Mouse (Mus musculus) ovary, postnatal 36 days (tissue): ENCODE measurements at regions not wholly inside any gene's neighbourhood (a gene's known extent, or its start where the extent isn't known, plus 50 kb on each side); places are given as distances from the start of the nearest gene placed in this dataset.

ENCODE experiments used
- DNase-seq: peaks from one replicate; pipeline ENCODE4 v3.0.0; 2022; ENCODE audit warnings: low spot score, mixed read lengths

DNA sequence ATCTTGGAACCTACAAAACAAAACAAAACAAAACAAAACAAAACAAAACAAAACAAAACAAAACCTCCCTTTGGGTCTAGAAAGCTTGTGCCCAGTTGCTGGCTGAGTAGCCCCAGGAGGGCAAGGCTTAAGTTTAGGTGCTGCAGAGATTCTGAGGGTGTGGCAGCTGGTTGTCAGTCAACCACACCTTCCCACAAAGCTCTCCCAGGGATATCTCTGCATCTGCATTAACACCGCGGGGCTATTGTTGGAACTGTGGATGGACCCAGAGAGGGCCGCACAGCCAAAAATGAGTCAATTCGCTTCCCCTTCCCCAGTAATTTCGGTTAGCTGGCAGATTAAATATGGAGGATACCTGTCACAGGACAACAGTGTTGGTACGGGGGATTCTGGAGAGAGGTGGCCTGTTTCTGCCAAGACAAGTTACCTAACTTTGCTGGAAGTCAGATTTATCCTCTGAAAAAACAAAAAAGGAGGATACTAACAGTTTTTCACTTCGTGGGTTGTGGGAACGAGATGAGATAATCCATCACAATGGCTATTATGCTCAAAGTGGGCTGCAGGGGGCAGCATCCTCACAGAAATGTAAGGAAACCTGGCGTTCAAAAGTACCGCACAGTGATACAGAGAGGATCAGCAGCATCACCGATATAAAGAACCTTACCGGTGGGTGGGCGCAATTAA is 96.7 kb downstream of the 1500009L16Rik start:
- DNase-seq, result peak; percentile 68

DNA sequence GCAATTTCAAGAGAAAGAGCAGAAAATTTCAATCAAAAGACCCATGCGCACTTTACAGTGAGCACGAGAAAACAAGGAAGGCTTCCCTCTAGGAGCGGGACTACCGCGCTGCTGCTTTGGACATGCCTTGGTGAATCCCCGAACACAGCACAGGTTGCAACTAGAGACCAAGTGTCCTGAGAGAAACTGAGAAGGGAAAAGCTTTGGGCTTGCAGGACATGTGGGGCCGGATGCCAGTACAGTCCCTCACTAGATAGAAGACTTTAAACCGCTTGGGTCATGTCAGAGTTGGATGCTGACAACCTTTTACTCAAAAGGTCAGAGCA is 97.2 kb downstream of the 1500009L16Rik start:
- DNase-seq, result no peak

DNA sequence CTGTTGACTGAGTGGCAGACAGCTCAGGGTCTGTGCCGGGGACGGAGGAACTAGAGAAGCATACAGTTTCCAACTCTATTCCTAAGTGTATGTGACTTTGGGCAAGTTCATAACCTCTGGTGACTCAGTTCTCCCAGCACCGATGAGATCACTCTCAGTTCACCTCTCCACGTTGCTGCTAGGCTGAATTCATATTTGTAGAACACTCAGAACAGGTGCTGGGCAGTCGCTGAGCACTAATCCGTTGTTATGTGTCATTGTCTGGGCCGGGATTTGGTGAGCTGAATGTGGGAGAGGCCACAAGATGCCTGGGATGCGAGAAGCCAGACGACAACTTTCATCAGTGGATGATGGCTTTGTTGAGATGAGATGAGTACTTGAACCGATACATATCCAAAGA is 98.4 kb downstream of the 1500009L16Rik start:
- no peak for DNase-seq

DNA sequence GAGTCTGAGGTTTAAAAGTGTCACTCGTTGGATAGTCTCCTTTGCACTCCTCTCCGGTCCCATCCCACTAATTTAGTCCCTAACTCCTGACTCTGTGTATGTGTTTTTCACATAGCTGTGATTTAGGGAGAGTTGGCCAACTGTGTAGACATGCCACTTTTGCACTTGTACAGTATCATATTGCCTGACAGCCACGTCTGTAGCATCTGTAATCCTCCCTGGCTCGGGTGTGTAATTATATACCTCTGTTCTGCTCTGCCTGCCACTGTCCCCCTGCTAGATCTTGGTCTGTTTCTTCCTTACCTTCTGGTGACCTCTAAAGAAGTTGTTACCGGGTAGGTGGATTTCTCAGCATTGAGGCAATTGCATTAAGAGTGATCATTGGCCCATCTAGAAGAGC is 103.4 kb downstream of the 1500009L16Rik start:
- DNase-seq, result no peak

DNA sequence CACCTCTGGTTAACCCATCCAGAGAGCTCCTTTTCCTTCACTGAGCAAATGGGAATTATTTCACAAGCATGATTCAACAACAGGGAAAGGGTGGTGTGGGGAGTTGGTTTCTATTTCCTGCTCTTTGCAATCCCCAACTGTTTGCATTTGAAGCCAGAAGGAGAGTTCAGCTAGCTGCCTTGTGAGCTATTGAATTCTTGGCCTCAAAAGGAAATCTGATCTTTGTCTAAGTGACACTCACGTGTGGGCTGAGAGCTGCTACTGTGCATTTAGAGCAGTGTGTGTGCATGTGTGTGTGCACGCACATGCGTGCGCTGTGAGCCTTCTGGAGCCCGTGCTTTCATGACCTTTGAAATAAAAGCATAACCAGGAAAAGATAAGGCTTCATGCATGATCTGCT is 113.7 kb downstream of the 1500009L16Rik start:
- DNase-seq, result no peak

DNA sequence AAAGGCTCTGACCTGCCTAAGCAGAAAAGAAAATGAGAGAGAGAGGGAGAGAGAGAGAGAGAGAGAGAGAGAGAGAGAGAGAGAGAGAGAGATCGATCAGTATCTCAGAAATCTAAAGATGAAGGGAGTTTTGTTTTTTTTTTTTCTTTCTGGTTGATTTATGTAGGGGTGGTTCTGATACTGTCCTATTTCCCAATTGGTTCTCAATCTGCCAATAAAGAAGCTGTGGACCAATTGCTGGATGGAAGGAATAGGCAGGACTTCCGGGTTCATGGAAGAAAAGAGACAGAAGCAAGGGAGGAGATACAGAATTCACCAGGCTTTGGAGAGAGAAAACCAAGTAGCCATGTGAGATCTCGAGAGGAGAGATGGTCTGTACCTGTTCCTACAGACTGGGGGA is 117.6 kb downstream of the 1500009L16Rik start:
- no peak for DNase-seq

DNA sequence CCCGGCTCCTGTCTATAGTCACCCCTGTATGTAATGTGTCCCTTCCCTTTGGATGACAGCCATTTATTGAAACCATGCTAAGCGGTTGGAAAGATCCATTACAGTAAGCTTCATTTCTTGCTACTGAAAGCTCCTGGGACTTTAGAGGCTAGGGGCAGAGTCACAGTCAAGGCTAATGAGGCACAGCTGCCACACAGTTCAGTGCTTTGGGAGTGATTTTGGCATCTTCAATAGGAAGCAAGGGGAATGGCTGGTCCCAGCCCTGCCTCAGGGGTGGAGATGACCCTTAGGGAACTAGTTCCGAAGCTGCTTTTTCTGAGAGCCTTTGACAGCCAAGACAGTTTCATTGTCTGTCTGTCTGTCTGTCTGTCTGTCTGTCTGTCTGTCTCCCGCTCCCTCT is 128.2 kb downstream of the 1500009L16Rik start:
- no peak for DNase-seq

DNA sequence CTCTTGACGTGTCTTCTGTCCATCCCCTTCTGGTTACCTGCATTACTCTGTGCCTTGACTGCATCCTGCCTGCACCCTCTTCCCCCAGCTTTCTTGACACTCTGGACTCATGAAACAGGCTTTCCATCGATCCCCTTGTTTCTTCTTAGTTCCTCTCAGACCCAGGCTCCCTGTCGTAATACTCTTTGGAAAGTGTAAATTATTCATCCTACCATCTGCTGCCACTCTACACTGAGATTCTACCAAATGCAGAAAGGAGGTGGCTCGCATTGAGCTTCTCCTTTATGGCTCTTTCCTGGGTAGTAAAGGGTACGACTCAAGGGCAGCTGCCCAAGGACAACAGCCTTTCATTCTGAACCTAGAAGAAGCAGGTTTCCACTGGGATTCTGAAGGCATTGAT is 129.5 kb downstream of the 1500009L16Rik start:
- no peak for DNase-seq

DNA sequence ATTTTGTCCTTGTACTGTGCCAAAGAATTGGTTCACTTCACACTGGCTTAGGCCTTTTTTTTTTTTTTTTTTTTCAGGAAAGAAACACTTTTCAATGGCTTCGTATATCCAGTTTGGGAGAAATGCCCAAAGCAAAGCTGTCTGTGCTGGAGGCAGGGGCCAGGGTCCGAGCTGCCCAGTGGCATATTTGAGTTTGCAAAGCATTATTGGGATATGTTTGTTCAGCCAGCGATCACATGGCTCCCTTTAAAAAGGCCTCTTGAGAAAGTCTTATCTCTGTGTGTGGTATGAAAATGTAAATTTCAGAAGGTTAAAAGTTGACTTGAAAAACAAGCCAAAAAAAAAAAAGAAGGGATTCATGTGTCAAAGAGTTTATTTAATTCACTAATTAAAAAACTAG is 130.1 kb downstream of the 1500009L16Rik start:
- no peak for DNase-seq

DNA sequence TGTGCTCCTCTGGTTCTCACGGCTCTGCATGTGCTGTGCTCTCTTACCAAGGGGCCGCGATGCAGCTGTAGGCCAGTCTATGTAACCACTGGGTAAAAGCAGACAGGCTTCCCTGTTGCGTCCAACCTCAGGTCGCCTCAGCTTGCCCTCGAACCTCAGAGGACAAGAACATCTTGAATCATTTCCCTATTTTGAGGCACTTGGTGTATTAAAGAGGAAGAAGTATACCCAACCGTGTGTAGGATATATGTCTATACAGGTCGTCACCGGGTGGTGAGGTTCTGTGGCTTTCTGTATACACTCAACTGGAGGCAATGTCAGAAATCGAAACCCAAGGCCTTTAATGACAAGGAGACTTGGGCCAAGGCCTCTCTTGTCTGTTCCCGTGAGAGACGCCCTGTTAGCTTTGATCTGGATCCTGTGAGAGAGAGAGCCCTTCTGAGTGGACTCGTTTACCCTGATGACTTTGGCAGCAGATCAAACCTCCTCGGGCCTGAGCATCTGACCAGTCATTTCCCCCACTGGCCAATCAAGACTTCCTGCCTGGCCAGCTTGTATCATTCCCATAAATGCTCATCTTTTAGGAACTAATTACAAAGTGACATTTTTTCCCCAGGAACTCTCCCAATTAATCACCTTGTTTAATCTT is 135.3 kb downstream of the 1500009L16Rik start:
- DNase-seq, result no peak

DNA sequence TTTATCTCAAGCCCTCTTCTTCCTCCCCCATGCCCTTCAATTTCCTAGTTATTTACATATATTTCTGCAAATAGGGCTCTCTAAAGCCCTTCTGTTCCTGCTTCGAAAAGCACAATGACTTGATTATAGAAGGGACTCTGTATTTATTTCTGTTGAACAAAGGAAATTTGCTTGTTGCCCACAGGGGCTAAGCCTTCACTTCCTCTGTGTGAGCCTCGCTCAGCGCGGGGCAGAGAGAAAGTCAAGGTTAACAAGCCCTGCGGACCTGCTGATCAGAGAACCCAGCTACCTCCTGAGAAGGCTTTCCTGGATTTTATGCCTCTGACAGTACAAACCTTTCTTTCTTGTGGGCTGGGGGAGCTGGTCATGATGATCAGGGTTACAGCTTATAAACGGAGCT is 136.0 kb downstream of the 1500009L16Rik start:
- no peak for DNase-seq

DNA sequence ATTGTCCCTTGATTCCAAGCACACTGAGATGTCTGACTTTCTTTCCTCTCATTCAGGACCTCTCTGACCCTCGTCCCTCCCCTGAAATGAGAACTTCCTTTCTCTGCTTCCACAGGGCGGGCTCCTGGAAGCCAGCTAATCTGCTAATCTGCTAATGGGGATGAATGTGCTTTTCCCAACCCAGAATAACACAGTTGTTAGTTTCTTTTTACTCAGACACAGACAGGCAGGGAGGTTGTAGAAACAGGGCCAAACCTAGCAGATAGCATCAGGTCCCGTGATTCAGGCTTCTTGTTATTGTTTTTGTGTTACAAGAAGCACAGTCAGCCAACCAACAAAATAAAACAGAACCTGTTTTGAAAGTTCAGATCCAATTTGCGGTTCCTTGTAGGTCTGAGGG is 137.0 kb downstream of the 1500009L16Rik start:
- DNase-seq, result no peak

DNA sequence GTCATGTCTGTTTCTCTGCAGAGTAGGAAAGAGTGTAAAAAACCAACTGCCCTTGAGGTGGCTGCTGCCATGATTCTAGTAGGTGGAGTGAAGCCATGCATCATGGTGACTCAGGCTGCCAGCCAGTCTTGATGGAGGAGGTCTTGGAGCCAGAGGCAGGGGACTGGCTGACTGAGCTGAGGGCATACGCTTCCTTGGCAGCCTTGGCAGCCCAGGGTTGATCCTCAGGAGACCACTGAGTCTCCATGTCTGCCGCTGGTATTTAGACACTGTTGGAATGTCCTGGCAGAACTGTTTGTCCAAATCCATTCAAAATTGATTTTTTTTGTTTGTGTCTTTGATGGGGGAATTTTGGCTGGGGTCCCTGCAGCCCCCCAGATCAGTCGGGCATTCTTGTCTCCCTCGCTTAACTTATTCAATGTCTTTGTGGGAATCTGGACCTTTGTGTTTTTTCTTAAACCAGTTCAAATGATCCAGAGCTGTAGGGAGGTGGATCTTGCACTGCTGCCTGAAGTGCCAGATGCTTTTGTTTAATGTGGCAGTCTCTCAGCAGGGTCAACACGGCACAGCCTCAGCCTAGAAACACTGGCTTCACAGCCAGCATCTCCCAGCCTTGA is 139.0 kb downstream of the 1500009L16Rik start:
- DNase-seq, result no peak

DNA sequence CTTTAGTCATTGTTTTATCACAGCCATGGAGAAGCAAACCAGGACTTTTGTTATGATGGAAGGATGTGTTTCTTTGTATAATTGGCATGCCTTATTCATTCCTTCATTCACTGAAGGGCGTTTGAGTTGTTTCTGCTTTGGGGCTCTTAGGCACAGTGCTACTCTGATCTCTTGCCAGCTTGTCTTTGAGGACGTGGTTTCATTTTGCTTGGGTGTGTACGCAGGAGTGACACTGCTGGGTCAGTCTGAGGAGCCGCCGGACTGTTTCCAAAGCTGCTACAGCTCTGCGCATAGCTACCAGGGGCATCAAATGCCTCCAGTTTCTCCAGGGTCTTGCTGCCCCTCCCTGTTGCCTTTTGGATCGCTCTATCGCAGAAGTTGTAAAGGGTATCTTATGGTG is 141.9 kb downstream of the 1500009L16Rik start:
- no peak for DNase-seq

DNA sequence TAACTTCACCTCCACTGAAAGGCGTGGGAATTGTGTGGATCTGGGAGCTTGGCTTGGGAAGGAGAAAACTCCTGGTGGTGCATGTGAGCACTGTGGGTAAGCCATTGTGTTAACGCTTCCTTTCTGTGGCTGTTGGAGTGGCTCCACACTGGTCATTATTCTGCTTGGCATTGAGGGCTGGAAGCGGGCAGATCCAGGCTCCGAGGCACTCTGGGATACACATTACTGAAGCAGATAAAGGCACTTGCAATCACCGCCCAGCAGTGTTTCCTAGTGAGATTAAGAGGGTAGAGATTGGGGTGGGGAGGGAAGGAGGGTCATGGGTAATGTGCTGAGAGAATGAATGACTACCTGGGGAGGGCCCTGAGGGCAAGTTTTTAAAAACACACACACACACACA is 143.3 kb downstream of the 1500009L16Rik start:
- DNase-seq, result no peak

DNA sequence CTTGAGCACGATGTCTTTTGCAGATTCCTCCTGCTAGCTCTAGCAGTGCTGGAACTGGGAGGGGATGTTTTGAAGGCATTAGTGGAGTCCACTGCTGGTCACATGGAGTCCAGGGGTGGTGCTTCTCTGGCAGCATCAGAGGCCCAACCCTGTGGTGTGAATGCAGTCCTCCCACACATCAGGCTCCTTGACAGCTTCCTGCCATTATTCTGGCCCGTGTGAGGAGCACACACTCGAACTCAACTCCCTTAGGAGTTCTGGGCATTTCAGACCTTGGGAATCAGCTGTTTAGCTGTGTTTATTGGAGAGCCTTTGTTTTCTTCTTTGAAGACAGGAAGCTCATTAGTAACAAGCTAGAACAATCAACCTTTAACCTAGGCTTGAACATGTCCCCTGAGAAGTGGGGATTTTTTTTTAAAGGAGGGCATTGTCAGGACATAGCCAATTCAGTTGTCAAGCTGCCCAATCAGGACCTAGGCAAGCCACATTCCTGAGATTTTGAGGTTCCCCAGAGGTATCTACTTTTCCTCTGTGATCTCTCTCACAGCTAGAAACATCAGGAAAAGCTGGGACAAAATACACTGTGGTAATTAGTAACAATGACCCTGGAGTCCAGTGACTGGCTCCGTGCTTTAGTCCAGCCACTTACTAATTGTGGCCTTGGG is 149.2 kb downstream of the 1500009L16Rik start:
- no peak for DNase-seq

DNA sequence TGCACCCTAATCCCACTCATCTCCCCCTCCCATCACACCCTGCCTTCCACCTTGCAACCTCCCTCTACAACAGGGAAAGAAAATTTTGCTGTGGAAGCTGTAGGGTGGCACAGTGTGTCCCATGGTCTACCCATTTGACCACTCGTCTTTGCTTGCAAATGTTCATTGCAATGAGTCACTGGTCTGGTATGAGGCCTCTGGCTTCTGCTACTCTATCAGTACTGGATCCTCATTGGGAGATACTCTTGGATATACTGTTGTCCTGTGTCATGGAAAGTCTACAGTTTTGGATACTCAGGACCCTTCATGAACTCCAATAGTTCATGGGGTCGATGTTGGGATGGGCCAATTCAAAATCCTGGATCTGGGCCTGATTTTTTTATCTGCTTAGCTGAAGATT is 156.1 kb downstream of the 1500009L16Rik start:
- no peak for DNase-seq

DNA sequence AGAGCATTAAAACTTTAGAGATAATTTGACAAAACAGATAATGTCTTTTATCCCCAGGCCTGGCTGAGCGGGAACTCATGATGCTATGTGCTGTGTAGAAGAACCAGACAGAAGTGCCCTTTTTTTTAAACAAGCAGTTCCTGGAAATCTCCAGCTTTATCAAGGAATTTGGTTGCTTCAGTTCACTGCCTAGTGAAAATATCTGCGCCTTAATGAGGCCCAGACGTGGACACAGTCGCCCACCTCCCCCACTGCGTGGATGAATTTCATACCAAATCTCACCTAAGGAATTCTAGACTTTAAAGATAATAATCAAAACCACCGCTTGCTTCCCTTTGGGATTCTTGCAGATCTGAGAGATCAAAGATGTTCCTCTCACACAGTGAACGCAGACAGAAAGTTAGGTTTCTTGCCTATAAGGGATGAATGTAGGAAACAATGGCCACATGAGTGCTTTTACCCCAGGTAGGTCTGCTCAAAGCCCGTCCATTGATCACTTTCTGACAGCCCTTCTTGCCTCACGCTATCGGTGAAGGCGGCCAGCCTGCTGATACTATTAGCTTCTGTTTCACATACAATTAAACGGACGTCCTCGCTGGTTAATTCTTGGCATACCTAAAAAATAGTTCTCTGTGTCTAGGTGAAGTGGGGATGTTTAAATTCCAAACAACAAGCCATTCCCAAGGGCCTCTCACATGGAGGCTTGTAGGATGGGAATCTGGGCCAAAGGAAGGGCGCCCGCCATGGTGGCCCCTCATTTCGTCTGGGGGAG is 159.6 kb downstream of the 1500009L16Rik start:
- DNase-seq, result no peak

DNA sequence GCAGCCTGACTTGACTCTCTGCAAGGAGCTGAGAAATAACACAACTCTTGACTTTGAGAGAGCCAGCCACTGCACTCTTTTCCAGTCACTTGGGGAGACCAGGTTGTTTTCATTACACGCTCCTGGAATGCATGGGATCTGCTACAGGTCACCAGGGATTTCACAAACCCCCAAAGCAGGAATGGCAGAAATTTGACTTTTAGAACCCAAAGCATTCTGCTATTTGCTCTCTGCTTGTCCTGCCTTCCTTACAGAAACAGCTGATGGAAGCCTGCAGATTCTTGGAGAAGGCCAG is 160.2 kb downstream of the 1500009L16Rik start:
- DNase-seq, result no peak

DNA sequence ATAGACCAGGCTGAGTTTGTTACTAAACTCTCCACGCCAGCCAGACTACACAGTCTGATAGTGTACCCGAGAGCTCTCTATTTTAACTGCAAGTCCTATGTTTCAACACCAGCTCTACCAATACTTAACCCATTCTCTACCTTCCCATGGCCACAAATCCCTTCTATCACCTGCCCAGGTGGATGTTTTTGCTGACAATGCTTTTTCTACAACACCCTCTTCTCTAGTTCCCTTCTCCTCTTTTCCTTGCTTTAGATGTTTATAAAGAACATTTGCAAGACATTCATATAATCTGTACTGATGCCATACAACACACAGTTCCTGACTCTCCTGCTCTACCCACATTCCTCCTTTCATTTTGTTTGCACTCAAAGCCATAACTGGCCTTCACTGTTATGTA is 161.9 kb downstream of the 1500009L16Rik start:
- no peak for DNase-seq

DNA sequence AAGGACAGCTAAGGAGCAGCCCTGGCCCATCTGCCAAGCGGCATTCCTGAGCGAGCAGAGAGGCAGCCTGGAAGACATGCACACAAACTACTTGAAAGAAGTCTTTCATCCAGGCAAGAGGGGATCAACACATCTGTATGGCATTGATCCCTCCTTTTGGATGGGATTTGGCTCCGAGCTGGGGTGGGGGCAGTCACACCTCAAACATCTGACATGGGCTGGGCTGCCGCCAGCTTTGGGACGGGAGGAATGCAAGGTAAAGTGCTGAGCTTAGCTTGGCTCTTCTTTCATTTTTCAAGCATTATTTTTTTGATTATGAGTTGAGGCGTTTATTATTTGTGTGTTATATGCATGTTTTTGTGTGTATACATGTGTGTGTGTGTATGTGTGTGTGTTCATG is 165.9 kb downstream of the 1500009L16Rik start:
- no peak for DNase-seq

DNA sequence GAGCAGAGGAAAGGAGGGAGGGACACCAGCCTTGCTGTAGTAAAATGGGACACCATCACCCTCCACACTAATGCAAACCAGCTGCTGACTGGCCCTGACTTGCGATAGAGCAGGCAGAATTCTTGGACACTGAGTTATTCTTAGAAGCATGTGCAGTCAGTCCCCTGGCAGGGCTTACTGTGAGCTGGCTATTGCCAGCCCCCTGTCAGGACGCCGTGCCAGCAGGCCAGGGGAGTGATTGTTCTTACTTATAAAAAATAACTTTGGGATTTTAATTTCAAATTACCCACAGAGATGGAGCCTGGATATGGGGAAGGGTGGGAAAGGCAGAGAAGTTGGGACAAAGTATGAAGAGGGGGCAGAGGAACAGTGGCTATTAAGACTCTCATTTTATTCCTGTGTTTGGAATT is 173.1 kb downstream of the 1500009L16Rik start:
- peak; percentile 19 for DNase-seq

DNA sequence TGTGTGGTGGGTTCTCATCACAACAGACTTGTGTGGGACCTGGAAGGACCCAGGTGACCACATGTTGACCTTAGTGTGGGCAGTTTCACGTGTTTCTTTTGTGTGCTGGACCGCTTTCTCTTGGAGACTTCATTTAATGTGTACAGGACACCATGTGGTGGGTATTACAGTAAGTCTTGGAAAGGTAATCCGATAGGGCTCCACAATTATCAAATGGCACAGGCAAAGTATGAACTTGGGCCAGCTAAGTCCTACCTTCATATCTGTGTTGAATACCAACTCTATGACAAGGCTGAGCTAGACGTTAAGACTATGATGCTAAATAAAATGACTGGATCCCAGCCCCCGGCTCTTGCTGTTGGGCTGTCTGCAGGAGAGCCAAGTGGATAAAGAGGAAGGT is 173.5 kb downstream of the 1500009L16Rik start:
- no peak for DNase-seq
